In the genomic region with DNA sequence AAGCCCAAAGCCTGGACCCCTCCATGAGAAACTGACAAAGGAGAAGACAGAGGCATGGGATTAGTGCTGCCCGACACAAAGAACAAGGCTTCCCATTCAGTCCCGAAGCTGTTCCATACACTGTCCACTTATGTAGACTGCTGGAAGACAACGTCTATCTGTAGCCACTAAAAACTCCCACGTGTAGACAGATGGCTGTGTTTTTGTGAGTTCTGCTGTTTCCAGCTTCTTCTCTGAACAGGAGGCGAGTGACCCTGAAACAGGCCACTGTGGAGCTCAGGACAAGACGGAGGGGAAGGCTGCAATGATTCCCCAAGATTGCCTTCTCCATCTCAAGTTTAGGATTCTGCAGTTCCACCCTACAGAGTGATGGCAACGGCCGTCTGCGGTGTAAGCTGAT, we compare ENCODE assay signal across 19 mouse cellular contexts.
A peak's percentile ranks its signal among the peaks of the same experiment; 100 is the strongest.
DNase-seq lines count a peak whose midpoint lies in the region; ATAC-seq and TF ChIP-seq lines count a peak whose summit lies in the region.
"Had no signal": no experiment of that assay in that cellular context is flagged by ENCODE, and none has a peak within 500 bp of the region (broad histone marks: within the 10 kb centered on the region; RNA-seq: fewer than 3 reads in every experiment).

No protein-coding gene starts in this region.

- H3K4me3 ChIP-seq in left cerebral cortex, adult 2 months: no peak overlapping the region
- H3K4me3 ChIP-seq in midbrain, embryonic 11.5 days (ENCODE audit: low read depth, low read length): no peak overlapping the region
- H3K4me3 ChIP-seq in midbrain, embryonic 15.5 days: no peak overlapping the region
- H3K4me3 ChIP-seq: embryonic facial prominence, embryonic 10.5 days; forebrain, embryonic 13.5 days had no signal

- H3K9me3 ChIP-seq in midbrain, embryonic 11.5 days (ENCODE audit: control insufficient read depth, low read length): no peaks in the 10 kb centered on the region
- no peaks in the 10 kb centered on the region for H3K9me3 ChIP-seq in midbrain, embryonic 15.5 days
- H3K9me3 ChIP-seq: embryonic facial prominence, embryonic 10.5 days; forebrain, embryonic 13.5 days had no signal

- no peak overlapping the region for H3K4me2 ChIP-seq in midbrain, embryonic 11.5 days
- no peak overlapping the region for H3K4me2 ChIP-seq in midbrain, embryonic 15.5 days
- H3K4me2 ChIP-seq: forebrain, embryonic 13.5 days; hindbrain, embryonic 14.5 days had no signal

- 49% methylated on average over 9 of the region's 9 CpGs for WGBS in midbrain, embryonic 11.5 days
- WGBS in midbrain, embryonic 15.5 days: 47% methylated on average over 9 of the region's 9 CpGs

- peak overlapping the region; percentile 24; the same call in 1 of the 2 replicates for H3K27ac ChIP-seq in left cerebral cortex, adult 2 months
- H3K27ac ChIP-seq in midbrain, embryonic 11.5 days (ENCODE audit: low read depth, low read length): no peak overlapping the region
- H3K27ac ChIP-seq in midbrain, embryonic 15.5 days: no peak overlapping the region
- H3K27ac ChIP-seq: forebrain, embryonic 13.5 days; hindbrain, embryonic 14.5 days had no signal

- no peak for DNase-seq in frontal cortex, postnatal 10 days (ENCODE audit: low spot score in 2 of 2)
- no peak for DNase-seq in left cerebral cortex, adult 2 months (ENCODE audit: extremely low spot score in 1 of 2, low spot score in 2 of 2)
- DNase-seq in left cerebral cortex, postnatal 4 days: no peak
- peak; percentile 86 for DNase-seq in midbrain, embryonic 11.5 days (ENCODE audit: low spot score, missing footprints)
- peak; percentile 59 for DNase-seq in brain, adult 2 months (ENCODE audit: low read depth, low spot score)
- DNase-seq: adrenal gland, postnatal 10 days; cerebellum, adult 11-12 months; cerebellum, adult 9-11 months; cerebellum, postnatal 36 days; forebrain, postnatal 0 days; gastrocnemius, postnatal 36 days; heart, adult 11 months; heart, postnatal 10 days; heart, postnatal 4 days had no signal

- no peak overlapping the region for H3K9ac ChIP-seq in midbrain, embryonic 11.5 days (ENCODE audit: low read length)
- no peak overlapping the region for H3K9ac ChIP-seq in midbrain, embryonic 15.5 days
- H3K9ac ChIP-seq: forebrain, embryonic 13.5 days; forebrain, postnatal 0 days; hindbrain, embryonic 14.5 days had no signal

- H3K36me3 ChIP-seq in midbrain, embryonic 11.5 days (ENCODE audit: control insufficient read depth, insufficient read depth, low read length): peaks cover 3% of the 10 kb centered on the region; the same call in 1 of the 2 replicates
- peaks cover 6% of the 10 kb centered on the region; the same call in 1 of the 2 replicates for H3K36me3 ChIP-seq in midbrain, embryonic 15.5 days (replicated peaks)

- no peak for TF ChIP-seq CTCF in left cerebral cortex, adult 2 months (IDR thresholded peaks at IDR 0.05)

- intact Hi-C loops in left cerebral cortex, adult 2 months (cut with DNase I): no loop called here
- intact Hi-C loops in left cerebral cortex, postnatal 4 days (cut with DNase I): no loop called here

- H3K4me1 ChIP-seq in midbrain, embryonic 11.5 days (ENCODE audit: control insufficient read depth, insufficient read depth, low read length): peaks cover 27% of the 10 kb centered on the region
- H3K4me1 ChIP-seq in midbrain, embryonic 15.5 days: peaks cover 32% of the 10 kb centered on the region

- H3K27me3 ChIP-seq in midbrain, embryonic 11.5 days (ENCODE audit: control insufficient read depth, insufficient read depth, low read length): peaks cover 8% of the 10 kb centered on the region
- H3K27me3 ChIP-seq in midbrain, embryonic 15.5 days (replicated peaks): peaks cover under 1% of the 10 kb centered on the region; the same call in 1 of the 2 replicates

- peak; percentile 26; the same call in 1 of the 2 replicates for ATAC-seq in frontal cortex, adult (ENCODE audit: low TSS enrichment)
- no peak for ATAC-seq in midbrain, embryonic 11.5 days (ENCODE audit: low FRiP score)
- ATAC-seq in midbrain, embryonic 15.5 days (replicated peaks): no peak
- ATAC-seq: forebrain, embryonic 13.5 days; forebrain, postnatal 0 days had no signal

Comparison
In these comparisons a context has a peak if more than half of its experiments do, and no peak if none do; other contexts are left out.
1. DNase-seq: peak in midbrain, embryonic 11.5 days (single experiment) and brain, adult 2 months (single experiment); none in frontal cortex, postnatal 10 days (0 of 2), left cerebral cortex, adult 2 months (0 of 2) and left cerebral cortex, postnatal 4 days (single experiment).